Mouse (Mus musculus) E14TG2a.4 (cell line): Measurements from ENCODE around the gene Atg4c.

Experiments
- H3K27me3 ChIP-seq: 2 replicates; pipeline ENCODE4 v1.6.1; 2014; ENCODE audit warnings: low read length, control low read depth; ENCODE audit not compliant: insufficient read depth
- H3K36me3 ChIP-seq: 2 replicates; pipeline ENCODE4 v1.6.1; 2014; ENCODE audit warnings: low read length, control low read depth; ENCODE audit not compliant: insufficient read depth
- H3K4me1 ChIP-seq: replicated peaks from 2 replicates; pipeline ENCODE4 v1.6.1; 2014; ENCODE audit warnings: low read depth, low read length, control low read depth
- H3K4me3 ChIP-seq: replicated peaks from 2 replicates; pipeline ENCODE4 v1.5.1; 2014; ENCODE audit warnings: mild to moderate bottlenecking, low read length
- H3K9me3 ChIP-seq: 2 replicates; pipeline ENCODE4 v1.6.1; 2014; ENCODE audit warnings: low read length, control low read depth
- CTCF ChIP-seq: conservative IDR thresholded peaks from 2 replicates; pipeline ENCODE4 v1.5.1; 2014; ENCODE audit warnings: low read length
- NANOG ChIP-seq: IDR thresholded peaks from 2 replicates; pipeline ENCODE4 v1.6.1; 2014; ENCODE audit warnings: borderline replicate concordance, low read length, mixed read lengths
- POU5F1 ChIP-seq: IDR thresholded peaks from 2 replicates; pipeline ENCODE4 v1.6.1; 2014; ENCODE audit warnings: low read length, borderline replicate concordance

Atg4c gene

GRCm38 (mm10) chr4:99222221-99222620, 28.5 kb downstream of the Atg4c start:
- Histone ChIP-seq H3K4me3 (no peak overlapping the region), H3K9me3 (no peaks in the 10 kb centered on the region), H3K36me3 (no peaks in the 10 kb centered on the region), H3K27me3 (no peaks in the 10 kb centered on the region), H3K4me1 (peaks cover 7% of the 10 kb centered on the region)
- TF ChIP-seq CTCF, result no peak
- TF ChIP-seq POU5F1, result no peak
- TF ChIP-seq NANOG, result no peak

- Histone ChIP-seq H3K27me3 (no peaks in the 10 kb centered on the region), H3K36me3 (no peaks in the 10 kb centered on the region), H3K4me3 (no peak overlapping the region), H3K4me1 (peaks cover 7% of the 10 kb centered on the region), H3K9me3 (no peaks in the 10 kb centered on the region)
- TF ChIP-seq CTCF (no peak), POU5F1 (no peak), NANOG (no peak)
These were observed 31.1 kb downstream of the Atg4c start for GRCm38 (mm10) chr4:99224790-99225189.

- no peaks in the 10 kb centered on the region for H3K9me3 ChIP-seq
- no peak overlapping the region for H3K4me3 ChIP-seq
- no peaks in the 10 kb centered on the region for H3K27me3 ChIP-seq
- peaks cover 5% of the 10 kb centered on the region for H3K4me1 ChIP-seq
- TF ChIP-seq CTCF (no peak), NANOG (no peak), POU5F1 (no peak)
- H3K36me3 ChIP-seq, result no peaks in the 10 kb centered on the region
These were observed 33.5 kb downstream of the Atg4c start for GRCm38 (mm10) chr4:99227226-99227625.

- TF ChIP-seq NANOG, result no peak
- no peak for TF ChIP-seq POU5F1
- TF ChIP-seq CTCF, result no peak
- Histone ChIP-seq H3K4me3 (no peak overlapping the region), H3K27me3 (no peaks in the 10 kb centered on the region)
These were observed 35.6 kb downstream of the Atg4c start for GRCm38 (mm10) chr4:99229371-99229770.

GRCm38 (mm10) chr4:99235203-99235856, 41.6 kb downstream of the Atg4c start:
- H3K4me1 ChIP-seq, result no peaks in the 10 kb centered on the region
- H3K27me3 ChIP-seq, result no peaks in the 10 kb centered on the region
- H3K36me3 ChIP-seq, result no peaks in the 10 kb centered on the region
- no peak overlapping the region for H3K4me3 ChIP-seq
- H3K9me3 ChIP-seq, result no peaks in the 10 kb centered on the region
- TF ChIP-seq POU5F1 (no peak), NANOG (no peak), CTCF (peak; percentile 34; the same call in 1 of the 2 replicates)

More at GRCm38 (mm10) chr4:99229371-99229770, 35.6 kb downstream of the Atg4c start:
- H3K9me3 ChIP-seq, result no peaks in the 10 kb centered on the region
- H3K4me1 ChIP-seq, result no peaks in the 10 kb centered on the region
- no peaks in the 10 kb centered on the region for H3K36me3 ChIP-seq

- Histone ChIP-seq H3K27me3 (no peaks in the 10 kb centered on the region), H3K36me3 (no peaks in the 10 kb centered on the region), H3K4me3 (no peak overlapping the region), H3K9me3 (no peaks in the 10 kb centered on the region), H3K4me1 (peaks cover 10% of the 10 kb centered on the region)
- TF ChIP-seq NANOG (no peak), CTCF (peak; percentile 43), POU5F1 (no peak)
These were observed 44.6 kb downstream of the Atg4c start for GRCm38 (mm10) chr4:99238305-99238704.

GRCm38 (mm10) chr4:99241674-99242073, 47.9 kb downstream of the Atg4c start:
- no peaks in the 10 kb centered on the region for H3K9me3 ChIP-seq
- H3K36me3 ChIP-seq, result no peaks in the 10 kb centered on the region
- peaks cover 10% of the 10 kb centered on the region for H3K4me1 ChIP-seq
- TF ChIP-seq CTCF (peak; percentile 92), POU5F1 (no peak)
- H3K27me3 ChIP-seq, result no peaks in the 10 kb centered on the region
- H3K4me3 ChIP-seq, result no peak overlapping the region

GRCm38 (mm10) chr4:99249358-99249757, 55.6 kb downstream of the Atg4c start:
- Histone ChIP-seq H3K9me3 (no peaks in the 10 kb centered on the region), H3K4me1 (peaks cover 9% of the 10 kb centered on the region), H3K4me3 (no peak overlapping the region), H3K36me3 (no peaks in the 10 kb centered on the region), H3K27me3 (no peaks in the 10 kb centered on the region)
- TF ChIP-seq POU5F1, result no peak
- no peak for TF ChIP-seq CTCF
- TF ChIP-seq NANOG, result no peak

GRCm38 (mm10) chr4:99249826-99250225, 56.1 kb downstream of the Atg4c start:
- H3K4me1 ChIP-seq, result peaks cover 9% of the 10 kb centered on the region
- TF ChIP-seq NANOG (no peak), POU5F1 (no peak), CTCF (no peak)
- H3K27me3 ChIP-seq, result no peaks in the 10 kb centered on the region
- no peaks in the 10 kb centered on the region for H3K9me3 ChIP-seq
- H3K4me3 ChIP-seq, result no peak overlapping the region
- no peaks in the 10 kb centered on the region for H3K36me3 ChIP-seq
